Mouse (Mus musculus) heart, postnatal 10 days (tissue): ENCODE measurements at regions not wholly inside any gene's neighbourhood (a gene's known extent, or its start where the extent isn't known, plus 50 kb on each side); places are given as distances from the start of the nearest gene placed in this dataset.
"Not testable (repeated sequence)": the region's sequence is repeated elsewhere in the genome, so short reads cannot be mapped to it uniquely, and the experiment has no call there.

Experiments
- DNase-seq, 2 experiments: peaks; one replicate each; pipeline ENCODE4 v3.0.0; 2021
- intact Hi-C: fragments of 180-260 bp; cut with DNase I; formaldehyde crosslinking; loops from one replicate; pipeline ENCODE4 v1.15.1; 2025

DNA sequence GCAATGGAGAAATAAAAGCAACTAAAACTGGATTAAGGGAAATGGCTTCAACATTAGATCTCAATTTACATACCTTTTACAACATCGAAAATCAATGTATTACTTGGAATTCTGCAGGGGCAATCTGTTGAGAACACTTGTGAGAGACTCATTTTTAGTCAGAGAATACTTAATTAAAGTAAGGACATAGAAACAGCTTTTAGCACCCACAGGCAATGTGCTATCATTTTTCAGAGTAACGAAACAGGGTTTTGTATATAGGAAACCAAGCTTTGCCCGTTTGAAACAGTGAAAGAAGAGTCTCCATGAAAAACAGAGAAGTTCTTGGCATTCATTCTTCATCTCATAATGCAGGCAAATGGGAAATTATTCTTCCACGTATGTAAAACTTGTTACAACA is 196.4 kb downstream of the Tdrd3 start:
- intact Hi-C loops: no loop called here
- DNase-seq: no peak

DNA sequence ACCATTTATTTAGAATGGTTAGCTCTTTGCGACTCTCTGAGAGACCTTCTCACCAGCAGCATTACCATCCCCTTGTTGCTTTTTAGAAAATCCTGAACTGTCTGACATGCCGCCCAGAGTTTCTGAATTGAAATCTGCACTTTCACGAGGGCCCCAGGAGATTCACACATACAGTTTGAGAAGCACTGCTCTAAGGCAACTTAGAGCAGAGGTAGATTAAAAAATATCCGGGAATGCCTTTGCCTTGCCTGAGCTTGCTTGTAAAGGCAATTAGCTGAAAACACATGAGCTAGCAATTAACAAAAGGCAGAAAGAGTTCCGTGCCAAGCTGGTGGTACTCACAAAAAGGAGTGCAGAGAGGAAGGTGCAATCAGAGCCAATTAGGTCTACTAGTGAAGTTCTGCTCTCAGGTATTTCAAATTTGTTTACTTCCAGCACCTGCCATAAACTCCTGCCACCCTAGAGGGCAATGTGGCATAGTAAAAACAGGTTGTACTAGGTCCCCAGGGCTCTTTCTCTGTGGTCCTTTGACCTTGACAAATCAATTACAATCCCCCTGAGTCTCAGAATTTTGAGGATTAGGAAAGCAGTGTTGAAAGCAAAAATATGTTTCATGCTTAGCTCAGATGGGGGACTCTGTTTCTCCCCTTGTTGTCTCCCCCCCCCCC is 203.1 kb downstream of the Tdrd3 start:
- no peak for DNase-seq

DNA sequence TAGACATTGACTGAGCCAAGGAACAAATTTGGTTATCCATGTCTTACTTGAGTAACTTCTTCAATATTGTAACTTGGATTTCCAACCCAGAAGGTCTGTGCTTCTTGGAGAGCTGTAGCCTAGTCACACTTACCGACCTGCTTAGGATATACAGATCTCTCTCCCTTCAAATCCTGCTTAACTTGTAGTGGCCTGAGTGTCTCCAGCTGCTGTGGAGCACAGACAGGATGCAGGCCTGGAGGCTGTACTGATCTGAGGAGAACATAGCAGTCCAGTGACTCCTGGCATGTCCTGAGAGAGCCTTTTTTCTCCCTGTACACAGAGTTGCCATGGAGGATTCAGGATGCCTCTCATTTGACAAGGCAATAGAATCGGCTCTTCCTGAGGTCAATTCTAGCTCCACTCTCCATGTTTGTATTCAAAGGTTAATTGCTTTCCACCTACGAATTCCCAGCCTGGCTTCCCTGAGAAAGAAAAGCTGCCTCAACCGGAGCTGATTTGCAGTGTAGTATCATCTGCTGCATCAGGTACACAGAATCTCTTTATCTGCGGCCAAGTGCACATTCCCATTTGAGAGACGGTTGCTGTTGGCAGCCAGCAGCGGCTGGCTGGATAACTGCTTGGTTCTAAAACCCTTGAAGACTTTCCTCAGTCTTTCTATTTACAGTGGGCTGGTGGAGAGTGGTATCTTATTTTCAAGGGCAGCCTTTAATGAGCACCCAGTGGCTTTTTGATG is 214.8 kb downstream of the Tdrd3 start:
- no peak for DNase-seq
- intact Hi-C loops: no loop called here

More for the DNA sequence above, 203.1 kb downstream of the Tdrd3 start:
- intact Hi-C loops: no loop called here

DNA sequence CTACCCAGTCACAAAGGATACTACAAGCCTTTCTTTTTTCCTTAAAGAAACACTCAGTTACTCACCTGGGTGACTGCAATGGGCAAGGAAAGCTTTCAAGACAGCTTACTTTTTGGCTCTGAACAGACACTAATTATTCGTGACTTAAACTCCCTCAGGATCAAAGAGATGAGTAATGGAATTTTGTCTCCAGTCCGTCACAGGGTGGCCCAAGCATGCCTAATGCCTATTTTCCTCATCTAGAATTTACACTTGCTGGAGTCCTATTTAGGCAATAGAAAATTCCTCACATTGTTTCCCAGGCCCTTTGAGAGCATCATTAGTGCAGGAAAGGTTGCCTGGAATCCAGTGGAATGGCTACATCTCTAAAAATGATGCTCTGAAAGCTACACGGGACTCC is 218.2 kb downstream of the Tdrd3 start:
- no peak for DNase-seq
- intact Hi-C loops: no loop called here

DNA sequence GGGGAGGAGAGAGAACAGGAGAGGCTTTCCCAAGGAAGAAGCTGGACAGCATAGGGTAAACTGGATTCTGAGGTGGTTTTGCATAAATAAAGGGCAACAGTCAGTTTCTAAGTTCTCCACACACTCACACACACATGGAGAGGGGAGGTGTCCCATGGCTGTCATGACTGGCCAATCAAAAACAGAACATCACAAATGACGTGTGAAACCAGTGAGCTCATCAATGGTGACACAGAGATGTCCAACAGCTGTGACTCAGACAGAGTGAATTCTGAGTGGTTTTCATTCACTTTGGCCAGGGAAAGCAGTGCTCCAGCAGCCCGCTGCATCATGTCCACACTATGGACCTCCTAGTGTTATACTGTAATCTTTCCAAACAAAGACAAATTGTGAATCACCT is 220.7 kb downstream of the Tdrd3 start:
- no peak for DNase-seq
- intact Hi-C loops: no loop called here

DNA sequence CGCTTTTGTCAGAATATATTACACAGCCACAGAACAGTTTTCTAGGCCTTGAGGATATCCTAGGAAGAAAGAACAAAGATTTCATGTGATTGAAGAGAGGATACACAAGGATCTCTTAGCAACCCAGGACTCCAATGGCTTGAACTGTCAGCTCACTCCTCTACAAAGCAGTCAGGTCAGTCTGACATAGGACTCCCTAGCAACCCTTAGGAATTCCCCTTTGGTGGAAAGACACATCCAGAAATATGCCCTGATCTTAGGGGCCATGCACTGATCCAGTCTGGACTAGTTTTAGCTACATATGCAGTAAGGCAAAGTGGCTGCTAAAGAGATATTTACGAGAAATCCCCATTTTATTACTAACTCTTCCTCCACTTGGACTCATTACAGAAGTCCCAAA is 251.5 kb downstream of the Tdrd3 start:
- intact Hi-C loops: no loop called here
- no peak for DNase-seq

DNA sequence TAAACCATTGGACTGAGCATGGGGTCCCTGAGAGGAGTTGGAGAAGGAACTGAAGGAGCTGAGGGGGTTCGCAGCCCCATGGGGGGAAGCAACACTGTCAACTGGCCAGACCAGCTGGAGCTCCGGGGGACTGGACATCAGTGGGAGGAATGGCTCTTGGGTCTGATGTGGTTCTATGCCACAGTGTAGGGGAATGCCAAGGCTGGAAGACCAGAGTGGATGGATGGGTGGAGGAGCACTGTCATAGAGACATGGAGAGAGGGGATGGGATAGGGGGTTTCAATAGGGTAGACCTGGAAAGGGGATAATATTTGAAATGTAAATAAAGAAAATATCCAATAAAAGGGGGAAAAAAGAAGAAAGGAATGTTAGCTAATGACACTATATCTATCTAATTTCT is 253.1 kb downstream of the Tdrd3 start:
- intact Hi-C loops: no loop called here
- no peak for DNase-seq

DNA sequence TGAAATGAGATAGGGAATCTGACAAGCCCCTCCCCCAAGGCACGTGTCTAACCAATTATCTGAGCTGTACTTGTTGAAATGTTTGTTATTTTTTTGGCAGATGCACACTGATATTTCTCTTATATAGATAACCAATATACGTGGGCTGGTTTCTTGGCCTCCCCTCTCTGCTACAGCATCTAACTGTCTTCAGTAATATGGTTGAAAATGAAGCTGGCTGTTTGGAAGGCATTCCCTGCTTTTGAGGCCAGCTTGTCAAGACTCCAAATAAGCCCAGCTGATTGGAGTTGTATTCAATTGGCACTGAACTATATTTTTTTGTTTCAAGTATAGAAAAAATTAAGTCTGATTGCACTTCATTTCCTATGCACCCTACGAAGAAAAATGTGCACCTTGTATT is 264.3 kb downstream of the Tdrd3 start:
- intact Hi-C loops: no loop called here
- no peak for DNase-seq

DNA sequence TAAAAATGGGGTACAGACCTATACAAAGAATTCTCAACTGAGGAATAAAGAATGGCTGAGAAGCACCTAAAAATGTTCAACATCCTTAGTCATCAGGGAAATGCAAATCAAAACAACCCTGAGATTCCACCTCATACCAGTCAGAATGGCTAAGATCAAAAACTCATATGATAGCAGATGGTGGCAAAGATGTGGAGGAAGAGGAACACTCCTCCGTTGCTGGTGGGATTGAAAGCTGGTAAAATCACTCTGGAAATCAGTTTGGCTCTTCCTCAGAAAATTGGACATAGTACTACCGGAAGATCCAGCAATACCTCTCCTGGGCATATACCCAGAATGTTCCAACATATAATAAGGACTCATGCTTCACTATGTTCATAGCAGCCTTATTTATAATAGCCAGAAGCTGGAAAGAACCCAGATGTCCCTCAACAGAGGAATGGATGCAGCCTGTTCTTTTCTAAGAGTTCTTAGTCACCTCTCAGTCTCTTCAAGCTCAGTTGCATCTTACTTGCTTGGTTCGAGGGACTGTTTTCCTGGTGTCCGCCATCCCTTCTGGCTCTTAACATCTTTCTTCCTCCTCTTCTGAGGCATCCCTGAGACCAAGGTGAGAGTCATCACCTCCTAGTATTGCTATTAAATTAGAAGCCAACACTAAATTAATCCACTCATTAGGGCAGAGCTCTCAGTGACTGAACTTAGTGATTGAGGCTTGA is 266.8 kb downstream of the Tdrd3 start:
- intact Hi-C loops: not testable (repeated sequence)

DNA sequence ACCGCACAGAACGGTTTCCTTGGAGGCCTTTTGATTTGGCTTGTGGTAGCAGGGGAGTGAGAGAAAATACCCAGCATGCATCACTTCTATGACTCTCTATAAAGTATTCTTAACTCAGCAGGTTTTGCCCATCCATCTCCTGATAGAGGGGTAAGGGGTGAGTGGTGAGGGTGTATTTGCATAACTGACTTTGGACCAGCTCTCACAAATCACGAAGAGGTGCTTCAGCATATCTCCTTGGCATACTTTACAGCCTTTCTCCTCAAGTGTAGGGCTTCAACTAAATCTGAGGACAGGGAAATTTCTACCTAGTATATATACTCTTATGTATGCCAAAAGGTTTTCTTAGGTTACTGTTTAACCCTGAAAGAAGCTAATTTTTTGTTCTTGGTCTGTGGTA is 273.4 kb downstream of the Tdrd3 start:
- DNase-seq: no peak
- intact Hi-C loops: no loop called here

More for the DNA sequence above, 266.8 kb downstream of the Tdrd3 start:
- DNase-seq: not testable (repeated sequence)

DNA sequence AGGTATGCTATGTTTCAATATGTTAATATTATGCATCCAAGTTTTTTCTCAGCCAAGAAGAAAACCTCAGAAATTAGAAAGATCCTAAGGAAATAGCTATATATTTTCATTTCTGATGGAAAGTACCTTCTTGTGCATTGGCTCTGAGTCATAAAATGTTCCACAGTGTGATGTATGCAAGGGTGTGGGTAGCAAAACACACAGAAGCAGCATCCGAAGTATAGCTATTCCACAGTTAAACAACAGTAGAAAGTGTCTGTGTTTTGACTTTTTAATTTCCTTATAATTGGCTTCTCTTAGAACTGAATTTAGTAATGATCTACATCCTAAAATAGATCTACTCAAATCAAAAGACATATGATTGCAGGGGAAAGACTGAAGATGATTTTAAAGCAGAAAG is 320.0 kb downstream of the Tdrd3 start:
- intact Hi-C loops: no loop called here

DNA sequence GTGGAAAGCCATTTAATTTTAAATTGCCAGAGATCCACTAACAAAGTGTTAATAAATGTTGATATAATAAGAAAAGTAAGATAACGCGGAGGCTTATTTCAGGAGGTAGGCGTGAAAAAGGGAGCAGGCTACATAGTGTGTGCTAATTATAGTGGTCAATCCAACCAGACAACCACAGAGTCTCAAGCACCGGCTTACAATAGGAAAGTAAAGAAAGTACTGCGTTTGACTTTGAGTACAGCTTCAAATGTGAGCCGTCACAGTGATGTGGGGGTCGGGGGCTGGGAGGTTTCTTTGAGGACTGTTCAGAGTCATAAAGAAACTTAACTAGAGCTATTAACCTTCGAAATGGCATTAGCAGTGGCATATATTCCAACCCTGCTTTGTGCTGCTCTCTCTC is 329.1 kb downstream of the Tdrd3 start:
- intact Hi-C loops: no loop called here
- DNase-seq: peak; percentile 2 to 3

More for the DNA sequence above, 320.0 kb downstream of the Tdrd3 start:
- DNase-seq: no peak

DNA sequence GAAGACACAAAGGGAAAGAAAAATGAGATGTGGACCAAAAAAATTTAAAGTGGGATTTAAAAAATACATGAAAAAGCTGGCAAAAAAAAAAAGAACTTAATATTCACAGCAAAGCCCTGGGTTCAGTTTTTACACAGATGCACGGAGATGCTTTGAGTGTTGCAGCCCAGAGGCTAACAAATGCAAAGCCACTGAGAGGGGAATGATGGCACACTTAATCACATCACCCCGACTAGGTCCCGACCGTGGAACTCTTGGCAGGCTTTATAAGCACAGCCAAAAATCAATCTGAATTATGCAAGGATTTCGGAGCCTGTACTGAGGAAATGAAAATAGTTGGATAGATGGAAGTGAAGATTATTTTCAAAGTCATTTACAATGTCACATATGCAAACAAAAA is 329.6 kb downstream of the Tdrd3 start:
- intact Hi-C loops: no loop called here
- no peak for DNase-seq

DNA sequence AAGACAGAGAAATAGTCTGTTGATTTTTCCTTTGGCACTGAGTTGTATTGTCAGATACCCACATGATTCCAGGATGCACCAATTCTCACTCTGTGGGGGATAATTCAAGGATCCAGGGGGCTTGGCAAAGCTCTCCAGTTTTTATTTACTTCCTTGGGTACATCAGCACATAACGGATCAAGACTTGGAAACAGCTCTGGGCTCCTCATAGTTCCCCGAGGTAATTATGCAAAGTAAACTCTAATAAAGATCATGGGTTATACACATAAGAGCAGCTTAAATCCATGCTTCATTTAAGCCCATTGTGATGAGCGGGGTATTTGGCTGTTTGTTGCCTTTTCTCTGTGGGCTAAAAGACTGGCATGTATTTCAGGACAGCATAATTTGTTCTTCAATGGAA is 332.6 kb downstream of the Tdrd3 start:
- DNase-seq: no peak
- intact Hi-C loops: no loop called here

DNA sequence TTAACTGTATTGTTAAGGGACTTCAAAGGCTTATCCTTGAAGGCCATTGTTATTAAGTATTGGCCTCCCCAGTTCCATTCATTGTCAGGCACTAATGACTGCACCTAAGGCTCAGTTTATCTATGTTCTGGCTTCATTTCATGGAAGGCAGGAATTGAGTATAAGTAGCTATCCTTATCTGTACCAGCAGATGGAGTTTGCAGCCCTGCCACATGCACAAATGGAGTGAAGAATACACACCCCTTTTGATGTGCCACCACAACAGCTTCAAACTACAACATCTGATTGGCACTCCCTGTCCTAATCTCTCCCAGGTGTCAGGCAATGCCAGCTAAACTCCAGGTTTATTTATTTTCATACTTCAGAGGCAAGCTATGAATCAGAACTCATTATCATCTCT is 333.3 kb downstream of the Tdrd3 start:
- intact Hi-C loops: no loop called here
- no peak for DNase-seq

DNA sequence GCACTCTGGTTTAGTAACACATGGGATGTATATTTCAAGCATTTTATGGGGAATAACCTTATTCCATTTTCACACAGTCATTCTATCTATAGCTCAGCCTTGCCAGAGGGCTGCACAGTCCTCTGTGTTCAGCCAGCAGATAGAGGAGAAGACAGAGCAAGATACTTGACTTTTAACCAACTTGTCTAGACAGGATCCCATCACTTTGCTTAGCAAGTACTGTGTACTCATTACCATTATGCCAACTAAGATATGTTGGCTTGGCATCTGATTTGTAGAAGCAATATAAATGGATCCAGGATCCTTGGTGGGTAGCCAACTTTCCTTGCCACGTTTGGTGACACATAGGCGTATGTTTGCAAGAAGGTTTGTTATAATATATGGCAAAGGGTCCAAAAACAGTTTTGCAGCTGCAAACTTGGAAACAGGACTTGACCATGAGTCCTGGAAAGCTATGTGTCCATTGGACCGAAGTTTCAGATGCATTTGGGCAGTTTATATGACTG is 334.3 kb downstream of the Tdrd3 start:
- no peak for DNase-seq
- intact Hi-C loops: no loop called here

DNA sequence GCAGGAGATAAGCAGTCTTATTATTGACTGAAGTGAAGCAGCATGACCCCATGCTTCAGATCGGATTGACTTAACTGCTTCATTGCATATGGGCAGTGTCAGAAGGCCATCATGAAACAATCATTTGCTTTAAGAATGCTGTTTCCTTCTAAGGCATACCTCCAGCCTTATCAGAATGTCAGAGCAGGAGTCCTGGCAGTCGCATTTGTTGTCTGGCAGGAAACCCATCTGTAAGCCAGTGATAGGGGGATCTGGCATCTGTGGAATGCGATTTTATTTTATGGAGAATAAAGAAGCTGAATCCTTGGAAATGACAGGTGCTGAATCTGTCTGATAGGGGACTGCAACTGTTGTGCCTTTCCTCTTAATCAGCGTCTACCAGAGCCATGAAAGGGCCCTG is 338.3 kb downstream of the Tdrd3 start:
- no peak for DNase-seq
- intact Hi-C loops: no loop called here

DNA sequence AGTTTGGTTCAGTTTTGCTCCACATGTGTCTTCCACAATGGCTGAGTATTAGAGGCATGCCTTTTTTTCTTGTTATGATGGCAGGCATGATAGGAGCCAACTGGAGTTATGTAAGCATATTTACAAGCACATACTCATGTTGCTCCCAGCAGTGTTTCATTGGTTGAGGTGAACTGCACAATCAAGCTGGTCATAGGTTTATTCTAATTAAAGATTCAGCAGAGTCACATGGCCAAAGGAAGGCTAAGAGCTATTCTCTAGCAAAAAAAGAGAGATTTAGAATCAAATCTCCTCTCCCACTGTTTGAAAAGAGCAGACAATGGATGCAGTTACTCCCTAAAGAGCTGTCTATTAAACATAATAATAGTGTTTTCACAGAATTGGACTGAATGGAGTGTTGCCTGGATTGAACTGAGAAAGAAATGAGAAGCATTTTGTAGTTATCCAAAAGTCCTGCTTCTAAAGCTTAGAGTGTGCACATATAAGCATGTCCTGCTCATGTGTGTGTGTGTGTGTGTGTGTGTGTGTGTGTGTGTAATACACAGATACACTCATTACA is 359.0 kb downstream of the Tdrd3 start:
- intact Hi-C loops: no loop called here
- no peak for DNase-seq

DNA sequence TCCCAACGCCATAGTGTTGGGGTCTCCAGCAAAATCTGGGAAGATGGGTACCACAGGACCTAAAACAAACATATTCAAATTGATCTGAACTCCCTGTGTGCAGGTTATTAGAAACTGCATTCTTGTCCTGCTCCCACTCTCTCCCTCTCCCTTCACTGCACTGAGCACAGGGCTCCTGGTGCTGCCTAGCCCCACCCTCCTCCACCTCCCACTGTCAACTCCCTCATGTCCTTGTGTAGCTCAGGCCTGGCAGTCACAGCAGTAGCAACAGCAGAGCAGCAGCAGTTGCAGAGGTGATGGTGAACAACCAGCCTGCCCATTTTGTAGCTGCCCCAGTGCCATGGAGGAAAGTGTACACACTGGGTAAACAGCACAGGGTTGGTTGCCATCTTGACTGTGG is 383.4 kb downstream of the Tdrd3 start:
- DNase-seq: no peak
- intact Hi-C loops: no loop called here

DNA sequence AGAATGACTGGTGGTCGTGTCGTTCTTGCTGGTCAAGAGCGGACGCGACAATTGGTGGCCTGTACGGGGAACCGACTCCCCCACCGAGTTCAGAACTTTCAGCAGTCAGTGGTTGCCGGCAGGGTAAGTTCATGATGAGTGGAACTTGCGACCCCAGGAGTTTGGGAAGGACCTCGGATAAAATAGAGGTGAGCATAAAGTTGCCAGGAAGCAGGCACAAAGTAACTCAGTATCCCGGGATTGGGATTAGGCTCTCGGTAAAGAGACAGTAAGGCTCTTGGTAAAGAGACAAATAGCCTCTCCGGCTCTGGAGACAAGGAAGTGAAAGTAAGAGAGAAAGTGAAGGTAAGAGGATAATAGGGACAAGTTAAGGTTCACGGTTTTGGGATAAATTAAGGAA is 393.2 kb downstream of the Tdrd3 start:
- DNase-seq: peak; percentile 2 to 8
- intact Hi-C loops: not testable (repeated sequence)

DNA sequence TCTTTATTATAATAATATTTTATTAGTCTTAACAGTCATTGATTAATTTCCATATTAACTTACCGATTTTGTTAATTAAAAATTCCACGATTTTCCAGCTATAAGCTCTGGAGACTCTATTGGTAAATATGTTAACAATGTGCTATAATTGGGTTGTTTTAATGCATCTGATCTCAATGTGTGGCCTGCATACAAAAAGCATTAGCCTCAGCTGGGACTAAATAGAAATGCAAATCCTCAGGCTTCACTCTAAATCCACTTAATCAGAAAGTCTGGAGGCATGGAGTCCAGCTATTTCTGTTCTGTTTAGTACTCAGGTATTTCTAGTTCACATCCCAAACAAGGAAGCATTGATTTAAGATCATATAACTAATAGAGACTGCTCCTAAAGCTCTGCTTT is 427.7 kb downstream of the Tdrd3 start:
- no peak for DNase-seq
- intact Hi-C loops: no loop called here

DNA sequence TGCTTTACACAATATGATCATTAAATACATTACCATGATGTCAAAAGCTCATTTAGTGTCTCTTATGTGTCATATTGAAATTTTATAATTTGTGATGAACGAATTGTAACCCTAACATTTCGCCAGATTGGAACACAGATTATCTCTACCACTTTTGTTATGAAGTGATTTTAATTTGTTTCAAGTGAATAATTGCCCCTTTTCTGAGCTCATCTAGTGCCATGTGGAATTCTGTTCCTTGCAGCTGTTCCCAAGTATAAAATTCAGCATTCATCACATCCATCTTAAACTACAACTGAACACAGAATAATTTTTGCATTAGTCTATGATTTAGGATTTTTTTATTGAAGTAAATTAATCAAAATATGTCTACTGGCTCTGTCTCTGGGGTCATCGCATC is 445.0 kb downstream of the Tdrd3 start:
- DNase-seq: no peak
- intact Hi-C loops: no loop called here
